ENCODE assay signal across 13 mouse cellular contexts in genomic region chr10:127881041-127881440, GRCm38 (mm10). TPM values are rescaled to one million over a fixed set of nuclear protein-coding genes. Genes with fewer than 3 reads are reported as not detected.
"Had no signal": no experiment of that assay in that cellular context is flagged by ENCODE, and none has a peak within 500 bp of the region (broad histone marks: within the 10 kb centered on the region; RNA-seq: fewer than 3 reads in every experiment).

No protein-coding gene starts in this region.

- ATAC-seq: intestine, embryonic 15.5 days had no signal

- H3K4me2 ChIP-seq: intestine, embryonic 15.5 days; limb, embryonic 15.5 days; liver, embryonic 15.5 days; lung, embryonic 15.5 days; neural tube, embryonic 12.5 days had no signal

- H3K9me3 ChIP-seq: intestine, embryonic 15.5 days; limb, embryonic 15.5 days; liver, embryonic 15.5 days; lung, embryonic 15.5 days; neural tube, embryonic 12.5 days had no signal

- DNase-seq: kidney, adult 18-20 months; kidney, postnatal 10 days; kidney, postnatal 4 days; midbrain, embryonic 14.5 days; thymus, adult 18-20 months; thymus, postnatal 14 days had no signal

- H3K4me3 ChIP-seq: intestine, embryonic 15.5 days; limb, embryonic 15.5 days; liver, embryonic 15.5 days; lung, embryonic 15.5 days; neural tube, embryonic 12.5 days had no signal

- H3K27me3 ChIP-seq: intestine, embryonic 15.5 days; limb, embryonic 15.5 days; liver, embryonic 15.5 days; lung, embryonic 15.5 days; neural tube, embryonic 12.5 days had no signal

- H3K27ac ChIP-seq: intestine, embryonic 15.5 days; limb, embryonic 15.5 days; liver, embryonic 15.5 days; lung, embryonic 15.5 days; neural tube, embryonic 12.5 days had no signal

- H3K9ac ChIP-seq: intestine, embryonic 15.5 days; limb, embryonic 15.5 days; liver, embryonic 15.5 days; lung, embryonic 15.5 days; neural tube, embryonic 12.5 days had no signal

- H3K4me1 ChIP-seq: limb, embryonic 15.5 days; neural tube, embryonic 12.5 days had no signal

- H3K36me3 ChIP-seq: intestine, embryonic 15.5 days; limb, embryonic 15.5 days; liver, embryonic 15.5 days; lung, embryonic 15.5 days; neural tube, embryonic 12.5 days had no signal

RNA-seq across cellular contexts. Expression of gene Rdh7, which starts 7.6 kb away (rescaled TPM):
- polyA plus RNA-seq: kidney, embryonic 14.5 days; limb, embryonic 11.5 days; limb, embryonic 15.5 days; lung, embryonic 15.5 days; midbrain, embryonic 14.5 days; neural tube, embryonic 12.5 days had no signal

RNA-seq across cellular contexts. Expression of gene Rdh16f2, which starts 14.8 kb away (rescaled TPM):
- polyA plus RNA-seq: kidney, embryonic 14.5 days; limb, embryonic 11.5 days; limb, embryonic 15.5 days; lung, embryonic 15.5 days; midbrain, embryonic 14.5 days; neural tube, embryonic 12.5 days had no signal

RNA-seq across cellular contexts. Expression of gene Sdr9c7, which starts 17.3 kb away (rescaled TPM):
- polyA plus RNA-seq: kidney, embryonic 14.5 days; limb, embryonic 11.5 days; liver, embryonic 15.5 days; lung, embryonic 15.5 days; midbrain, embryonic 14.5 days; neural tube, embryonic 12.5 days had no signal

RNA-seq across cellular contexts. Expression of gene Rdh19, which starts 31.3 kb away (rescaled TPM):
- polyA plus RNA-seq: intestine, embryonic 15.5 days; kidney, embryonic 14.5 days; limb, embryonic 11.5 days; limb, embryonic 15.5 days; lung, embryonic 15.5 days; midbrain, embryonic 14.5 days; neural tube, embryonic 12.5 days had no signal
